Mouse (Mus musculus) spleen, adult 2 months (tissue): ENCODE data around the gene Ddost.
A peak's percentile ranks its signal among the peaks of the same experiment; 100 is the strongest.

Experiments
- CTCF ChIP-seq: fragments of 200-500 bp; IDR thresholded peaks from 2 replicates; pipeline ENCODE4 v1.5.1; 2011; ENCODE audit warnings: mild to moderate bottlenecking, inconsistent platforms; ENCODE audit not compliant: insufficient read depth, insufficient read length, insufficient replicate concordance; ENCODE audit errors: extremely low read depth
- POLR2A ChIP-seq: fragments of 200-500 bp; IDR thresholded peaks from 2 replicates; pipeline ENCODE4 v1.6.1; 2011; ENCODE audit warnings: low read depth, low read length, inconsistent platforms

DNA sequence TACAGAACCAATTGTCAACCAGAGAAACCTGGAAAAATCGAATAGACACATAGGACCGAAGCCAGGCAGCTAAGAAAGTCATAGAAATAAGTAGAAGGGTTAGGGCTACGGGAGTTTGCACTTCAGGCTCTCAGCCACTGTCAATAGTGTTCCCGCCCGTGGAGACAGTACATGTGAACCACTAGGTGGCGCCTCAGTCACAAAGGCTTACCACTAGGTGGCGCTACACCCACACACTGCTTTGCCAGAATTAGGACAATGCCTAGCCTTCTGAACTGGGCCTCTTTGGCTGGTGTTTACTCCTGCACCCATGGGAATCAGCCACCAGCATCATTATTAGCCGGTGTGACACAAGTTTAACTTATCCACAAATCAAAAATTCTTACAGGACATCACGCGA lies 15.0 kb downstream of the Ddost start:
- TF ChIP-seq CTCF: peak; percentile 100; the same call in 1 of the 2 replicates
- TF ChIP-seq POLR2A: no peak
